Mouse (Mus musculus) cortical plate, adult 2 months (tissue): ENCODE data around the gene Gm10553.
"Not testable (repeated sequence)": the region's sequence is repeated elsewhere in the genome, so short reads cannot be mapped to it uniquely, and the experiment has no call there.

Experiments used
- CTCF ChIP-seq: fragments of 200-500 bp; IDR thresholded peaks from 2 replicates; pipeline ENCODE4 v1.5.1; 2011; ENCODE audit warnings: mild to moderate bottlenecking, control low read depth, low read length; ENCODE audit not compliant: insufficient read depth; ENCODE audit errors: extremely low read depth
- POLR2A ChIP-seq: fragments of 200-500 bp; IDR thresholded peaks from 2 replicates; pipeline ENCODE4 v1.6.1; 2011; ENCODE audit warnings: mild to moderate bottlenecking, low read length, control low read depth; ENCODE audit not compliant: insufficient read depth; ENCODE audit errors: extremely low read depth

GRCm38 (mm10) chr1:85106013-85106412, 6.0 kb downstream of the Gm10553 start:
- TF ChIP-seq CTCF, POLR2A: not testable (repeated sequence)
